Mouse (Mus musculus) 416B (cell line): ENCODE results near the gene Lin7a.
"Not testable (repeated sequence)": the region's sequence is repeated elsewhere in the genome, so short reads cannot be mapped to it uniquely, and the experiment has no call there.

Source experiments
- DNase-seq: peaks from one replicate; pipeline ENCODE4 v3.0.0; 2011; ENCODE audit warnings: low read depth

Gene Lin7a

GRCm38 (mm10) chr10:107237076-107237475 lies 34.4 kb upstream of the Lin7a start:
- no peak for DNase-seq

- DNase-seq = no peak
Measured at GRCm38 (mm10) chr10:107237736-107238135, 33.8 kb upstream of the Lin7a start.

GRCm38 (mm10) chr10:107238151-107238860 lies 33.2 kb upstream of the Lin7a start:
- no peak for DNase-seq

GRCm38 (mm10) chr10:107238861-107239435 lies 32.5 kb upstream of the Lin7a start:
- DNase-seq = no peak

- no peak for DNase-seq
Measured at GRCm38 (mm10) chr10:107239651-107240330, 31.7 kb upstream of the Lin7a start.

GRCm38 (mm10) chr10:107240446-107240845 lies 31.0 kb upstream of the Lin7a start:
- no peak for DNase-seq

- no peak for DNase-seq
Measured at GRCm38 (mm10) chr10:107240986-107241385, 30.5 kb upstream of the Lin7a start.

GRCm38 (mm10) chr10:107241406-107241805 lies 30.1 kb upstream of the Lin7a start:
- no peak for DNase-seq

GRCm38 (mm10) chr10:107241999-107242398 lies 29.5 kb upstream of the Lin7a start:
- DNase-seq = not testable (repeated sequence)

GRCm38 (mm10) chr10:107242696-107243400 lies 28.6 kb upstream of the Lin7a start:
- no peak for DNase-seq

- no peak for DNase-seq
Measured at GRCm38 (mm10) chr10:107244211-107244610, 27.3 kb upstream of the Lin7a start.

- no peak for DNase-seq
Measured at GRCm38 (mm10) chr10:107244691-107245530, 26.6 kb upstream of the Lin7a start.

- no peak for DNase-seq
Measured at GRCm38 (mm10) chr10:107245531-107245840, 26.0 kb upstream of the Lin7a start.

GRCm38 (mm10) chr10:107245961-107246460 lies 25.5 kb upstream of the Lin7a start:
- DNase-seq = no peak

- DNase-seq = no peak
Measured at GRCm38 (mm10) chr10:107247001-107247670, 24.4 kb upstream of the Lin7a start.

GRCm38 (mm10) chr10:107248481-107248880 lies 23.0 kb upstream of the Lin7a start:
- DNase-seq = no peak

GRCm38 (mm10) chr10:107249056-107249455 lies 22.4 kb upstream of the Lin7a start:
- no peak for DNase-seq

GRCm38 (mm10) chr10:107249606-107250186 lies 21.8 kb upstream of the Lin7a start:
- no peak for DNase-seq

- no peak for DNase-seq
Measured at GRCm38 (mm10) chr10:107250346-107251210, 20.9 kb upstream of the Lin7a start.

- no peak for DNase-seq
Measured at GRCm38 (mm10) chr10:107251271-107251670, 20.2 kb upstream of the Lin7a start.
